Comparison of ENCODE assay signal across 28 mouse cellular contexts in the genomic region with DNA sequence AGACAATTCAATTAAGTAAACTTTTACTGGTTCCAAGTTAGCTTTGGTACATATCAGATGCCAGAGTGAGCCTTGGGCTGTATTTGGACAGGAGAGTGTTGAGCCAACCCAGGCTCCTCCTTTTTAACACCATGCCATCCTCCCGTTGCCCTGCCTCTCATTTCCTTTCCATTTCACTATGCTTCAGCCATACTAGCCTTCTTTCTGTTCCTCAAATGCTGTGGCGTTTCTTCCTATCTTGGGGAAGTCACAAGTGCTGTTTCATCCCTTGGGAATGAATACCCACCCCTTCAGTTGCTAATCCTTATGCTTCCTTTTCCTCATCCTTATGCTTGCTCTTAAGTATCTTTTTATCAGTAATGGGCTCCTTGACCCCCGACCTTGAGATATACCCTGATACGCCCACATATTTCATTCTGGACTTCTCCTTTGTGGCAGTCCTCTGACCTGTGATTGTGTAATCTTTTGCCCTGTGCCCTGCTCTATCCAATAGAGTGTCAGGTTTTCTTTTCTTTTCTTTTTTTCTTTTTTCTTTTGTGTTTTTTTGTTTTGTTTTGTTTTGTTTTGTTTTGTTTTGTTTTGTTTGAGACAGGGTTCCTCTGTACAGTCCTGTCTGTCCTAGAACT.
DNase-seq lines count a peak whose midpoint lies in the region; ATAC-seq and TF ChIP-seq lines count a peak whose summit lies in the region.
"Had no signal": no experiment of that assay in that cellular context is flagged by ENCODE, and none has a peak within 500 bp of the region (broad histone marks: within the 10 kb centered on the region; RNA-seq: fewer than 3 reads in every experiment).

No protein-coding gene starts in this region.

- H3K27me3 ChIP-seq in kidney, adult 2 months (replicated peaks; ENCODE audit: control insufficient read depth, insufficient read depth, low read length) = no peaks in the 10 kb centered on the region
- no peaks in the 10 kb centered on the region for H3K27me3 ChIP-seq in forebrain, embryonic 11.5 days (ENCODE audit: control insufficient read depth, insufficient read depth, low read length)
- H3K27me3 ChIP-seq in thymus, adult 2 months (ENCODE audit: control insufficient read depth, insufficient read depth, low read length) = no peaks in the 10 kb centered on the region
- H3K27me3 ChIP-seq: embryonic facial prominence, embryonic 13.5 days; heart, embryonic 15.5 days; hindbrain, embryonic 12.5 days; kidney, embryonic 15.5 days; lung, embryonic 15.5 days had no signal

- no peaks in the 10 kb centered on the region for H3K36me3 ChIP-seq in kidney, adult 2 months (ENCODE audit: control insufficient read depth, insufficient read depth, low read length)
- H3K36me3 ChIP-seq in forebrain, embryonic 11.5 days (ENCODE audit: control insufficient read depth, insufficient read depth, low read length) = no peaks in the 10 kb centered on the region
- H3K36me3 ChIP-seq in thymus, adult 2 months (ENCODE audit: control insufficient read depth, insufficient read depth, low read length) = no peaks in the 10 kb centered on the region
- H3K36me3 ChIP-seq: embryonic facial prominence, embryonic 13.5 days; forebrain, embryonic 10.5 days; heart, embryonic 10.5 days; heart, embryonic 15.5 days; hindbrain, embryonic 12.5 days; kidney, embryonic 15.5 days; lung, embryonic 15.5 days had no signal

- peak; percentile 6 for DNase-seq in kidney, adult 9 months
- DNase-seq in kidney, adult 2 months = no peak
- DNase-seq in 416B (ENCODE audit: low read depth) = peak; percentile 49
- DNase-seq in monocyte, adult 2 months (ENCODE audit: low read depth in 1 of 2, low spot score in 2 of 2) = peak; percentile 1 to 14
- DNase-seq in adrenal gland, adult 8-10 months = no peak
- no peak for DNase-seq in forebrain, embryonic 11.5 days (ENCODE audit: low spot score)
- no peak for DNase-seq in thymus, adult 2 months
- DNase-seq: adrenal gland, adult 2 months; cerebellum, adult 9-10 months; cerebellum, postnatal 36 days; heart, postnatal 36 days; kidney, postnatal 25 days; midbrain, embryonic 14.5 days; thymus, adult 18-20 months; thymus, postnatal 36 days had no signal

- WGBS in kidney, adult 2 months = 82% methylated on average over 4 of the region's 4 CpGs
- 69% methylated on average over 4 of the region's 4 CpGs for WGBS in forebrain, embryonic 11.5 days
- WGBS in thymus, adult 2 months = 69% methylated on average over 4 of the region's 4 CpGs

- no peak for TF ChIP-seq POLR2A in kidney, adult 2 months (IDR thresholded peaks at IDR 0.05; ENCODE audit: low read depth, low read length)
- no peak for TF ChIP-seq POLR2A in thymus, adult 2 months (IDR thresholded peaks at IDR 0.05; ENCODE audit: control insufficient read depth, extremely low read depth, insufficient read depth, low read length, poor library complexity)

- H3K4me2 ChIP-seq in forebrain, embryonic 11.5 days (ENCODE audit: low read depth, low read length, severe bottlenecking) = no peak overlapping the region
- H3K4me2 ChIP-seq: embryonic facial prominence, embryonic 13.5 days; heart, embryonic 15.5 days; hindbrain, embryonic 12.5 days; kidney, embryonic 15.5 days; liver, embryonic 11.5 days; lung, embryonic 15.5 days had no signal

- H3K4me1 ChIP-seq in kidney, adult 2 months (ENCODE audit: control insufficient read depth, insufficient read depth, low read length) = peaks cover 9% of the 10 kb centered on the region; the same call in 1 of the 2 replicates
- no peaks in the 10 kb centered on the region for H3K4me1 ChIP-seq in forebrain, embryonic 11.5 days (replicated peaks; ENCODE audit: control insufficient read depth, insufficient read depth, low read length)
- H3K4me1 ChIP-seq in thymus, adult 2 months (replicated peaks; ENCODE audit: control insufficient read depth, insufficient read depth, low read length) = no peaks in the 10 kb centered on the region
- H3K4me1 ChIP-seq: embryonic facial prominence, embryonic 13.5 days; forebrain, embryonic 10.5 days; heart, embryonic 10.5 days; heart, embryonic 15.5 days; hindbrain, embryonic 12.5 days had no signal

- H3K9ac ChIP-seq in forebrain, embryonic 11.5 days (ENCODE audit: low read length) = no peak overlapping the region
- H3K9ac ChIP-seq: embryonic facial prominence, embryonic 13.5 days; heart, embryonic 15.5 days; hindbrain, embryonic 12.5 days; kidney, embryonic 15.5 days; lung, embryonic 15.5 days had no signal

- no peak for TF ChIP-seq CTCF in kidney, adult 2 months (conservative IDR thresholded peaks at IDR 0.05; ENCODE audit: insufficient read depth, insufficient read length, low read depth, low read length)
- TF ChIP-seq CTCF in thymus, adult 2 months (IDR thresholded peaks at IDR 0.05; ENCODE audit: borderline replicate concordance, control insufficient read depth, extremely low read depth, insufficient read depth, low read length, poor library complexity) = no peak

- no peaks in the 10 kb centered on the region for H3K9me3 ChIP-seq in forebrain, embryonic 11.5 days (ENCODE audit: control insufficient read depth, low read length)
- H3K9me3 ChIP-seq: embryonic facial prominence, embryonic 13.5 days; forebrain, embryonic 10.5 days; heart, embryonic 10.5 days; heart, embryonic 15.5 days; hindbrain, embryonic 12.5 days; kidney, embryonic 15.5 days; lung, embryonic 15.5 days had no signal

- no peak overlapping the region for H3K4me3 ChIP-seq in kidney, adult 2 months (ENCODE audit: insufficient read depth, low read depth, low read length)
- no peak overlapping the region for H3K4me3 ChIP-seq in forebrain, embryonic 11.5 days (ENCODE audit: low read depth, low read length)
- H3K4me3 ChIP-seq in thymus, adult 2 months (ENCODE audit: control insufficient read depth, insufficient read depth, low read length) = no peak overlapping the region
- H3K4me3 ChIP-seq: embryonic facial prominence, embryonic 13.5 days; forebrain, embryonic 10.5 days; heart, embryonic 10.5 days; heart, embryonic 15.5 days; hindbrain, embryonic 12.5 days; kidney, embryonic 15.5 days; lung, embryonic 15.5 days had no signal

- H3K27ac ChIP-seq in kidney, adult 2 months (ENCODE audit: insufficient read depth, low read depth, low read length) = no peak overlapping the region
- no peak overlapping the region for H3K27ac ChIP-seq in forebrain, embryonic 11.5 days (ENCODE audit: low read depth, low read length)
- H3K27ac ChIP-seq in thymus, adult 2 months (ENCODE audit: control insufficient read depth, insufficient read depth, low read length) = no peak overlapping the region
- H3K27ac ChIP-seq: embryonic facial prominence, embryonic 13.5 days; forebrain, embryonic 10.5 days; heart, embryonic 10.5 days; heart, embryonic 15.5 days; hindbrain, embryonic 12.5 days; kidney, embryonic 15.5 days; lung, embryonic 15.5 days; stomach, postnatal 0 days had no signal

- ATAC-seq in common myeloid progenitor, adult 5-6 weeks (replicated peaks; ENCODE audit: low read depth, poor library complexity, severe bottlenecking) = peak; percentile 86
- ATAC-seq in forebrain, embryonic 11.5 days (replicated peaks; ENCODE audit: low FRiP score) = no peak
- ATAC-seq: CD4-positive, CD25-positive, alpha-beta regulatory T cell, adult 4 months; forebrain, embryonic 16.5 days; intestine, postnatal 0 days had no signal

Comparison
In these comparisons a context has a peak if more than half of its experiments do, and no peak if none do; other contexts are left out.
1. DNase-seq: peak in kidney, adult 9 months (single experiment), 416B (single experiment) and monocyte, adult 2 months (2 of 2); none in kidney, adult 2 months (single experiment), adrenal gland, adult 8-10 months (single experiment), forebrain, embryonic 11.5 days (single experiment) and thymus, adult 2 months (single experiment).